Mouse (Mus musculus): ENCODE measurements around the gene Cdk5rap2.

GRCm38 (mm10) chr4:70224503-70224902 is 185.7 kb downstream of the Cdk5rap2 start:
- TF ChIP-seq CTCF (IDR thresholded peaks at IDR 0.05; ENCODE audit: extremely low read depth, insufficient read depth, insufficient read length, insufficient replicate concordance) (no peak), POLR2A (IDR thresholded peaks at IDR 0.05; ENCODE audit: low read depth, low read length) (no peak)
